Mouse (Mus musculus): ENCODE data around the gene Syde2.

Syde2 gene

DNA sequence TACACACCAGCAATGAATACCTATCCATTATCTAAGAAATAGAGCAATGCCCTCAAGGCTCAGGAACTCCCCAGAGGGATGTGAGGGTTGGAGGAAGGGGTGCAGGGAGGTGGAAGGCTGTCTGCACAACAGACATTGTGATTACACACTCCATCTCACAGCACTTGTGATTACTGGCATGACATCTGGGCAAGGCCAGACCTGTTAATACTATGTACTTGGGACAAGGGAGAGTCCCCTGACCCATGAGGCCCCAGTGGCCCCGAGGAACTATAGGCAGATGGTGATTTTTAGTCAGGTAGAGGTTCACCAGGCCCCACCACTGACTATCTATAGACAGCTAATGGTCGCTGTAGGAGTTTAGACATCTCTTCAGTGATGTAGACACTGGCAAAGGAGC, 66.2 kb downstream of the Syde2 start:
- no peak for DNase-seq (ENCODE audit: low spot score)

DNA sequence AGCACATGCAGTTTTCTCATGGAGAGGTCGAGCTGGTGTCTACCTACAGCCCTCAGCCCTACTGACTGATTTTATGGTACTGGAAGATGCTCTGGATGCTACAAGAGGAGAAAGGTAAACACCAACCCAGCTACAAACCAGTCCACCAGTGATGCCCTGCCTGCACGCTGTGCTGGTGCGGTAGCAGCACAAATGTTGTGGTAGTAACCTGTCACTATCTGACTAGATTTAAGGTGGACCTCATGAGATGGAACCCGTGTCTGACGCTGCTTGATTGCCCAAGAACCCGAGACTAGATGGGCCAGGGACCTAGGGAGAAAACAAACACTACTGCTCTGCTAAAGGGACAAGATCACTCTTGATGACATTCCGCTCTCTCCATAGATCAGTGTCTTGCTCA, 69.5 kb downstream of the Syde2 start:
- no peak for DNase-seq (ENCODE audit: low spot score)

DNA sequence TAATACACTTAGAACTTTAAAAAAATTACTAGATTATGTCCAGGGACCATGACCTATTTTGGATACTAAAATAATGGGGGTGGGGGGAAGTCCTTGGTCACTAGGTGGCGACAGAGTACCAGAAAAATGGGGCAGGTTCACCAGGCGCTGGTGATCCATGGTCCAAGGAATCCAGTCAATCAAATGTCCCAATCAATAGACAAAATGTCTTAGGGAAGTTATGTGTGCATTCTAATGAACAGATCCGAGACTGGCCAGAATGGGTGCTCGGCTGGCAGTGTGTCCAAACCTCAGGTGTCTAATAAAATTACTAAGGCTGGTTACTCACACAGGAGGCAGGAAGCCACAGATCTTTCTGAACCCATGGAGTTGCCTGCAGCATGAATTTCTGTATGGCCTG, 70.6 kb downstream of the Syde2 start:
- DNase-seq (ENCODE audit: low spot score): no peak

DNA sequence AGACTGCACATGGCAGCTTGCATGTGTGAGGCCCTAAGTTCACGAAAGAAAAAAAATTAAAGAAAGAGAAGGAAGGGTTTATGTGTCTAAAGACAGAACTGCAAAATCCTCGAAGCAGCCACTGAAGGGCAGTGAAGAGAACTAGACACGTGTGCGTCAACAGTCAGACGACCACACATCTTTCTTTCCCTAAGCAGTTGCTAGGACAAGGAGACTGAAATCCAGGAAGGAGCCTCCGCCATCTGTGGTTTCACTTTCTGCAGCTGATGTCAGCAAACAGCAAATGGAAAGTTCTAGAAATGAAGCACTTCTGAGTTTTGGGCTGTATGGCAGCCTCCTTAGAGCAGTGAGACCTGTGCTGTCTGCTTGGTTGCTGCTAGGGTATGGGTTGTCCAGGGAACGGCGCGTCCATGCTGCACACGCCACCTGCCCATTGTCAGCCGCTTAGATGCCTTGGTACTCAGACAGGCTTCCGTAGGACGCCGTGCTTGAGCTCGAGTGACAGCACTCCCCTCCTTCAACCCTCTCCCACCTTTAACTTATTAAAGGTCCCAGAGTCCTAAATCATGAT, 71.8 kb downstream of the Syde2 start:
- DNase-seq (ENCODE audit: low spot score): no peak

DNA sequence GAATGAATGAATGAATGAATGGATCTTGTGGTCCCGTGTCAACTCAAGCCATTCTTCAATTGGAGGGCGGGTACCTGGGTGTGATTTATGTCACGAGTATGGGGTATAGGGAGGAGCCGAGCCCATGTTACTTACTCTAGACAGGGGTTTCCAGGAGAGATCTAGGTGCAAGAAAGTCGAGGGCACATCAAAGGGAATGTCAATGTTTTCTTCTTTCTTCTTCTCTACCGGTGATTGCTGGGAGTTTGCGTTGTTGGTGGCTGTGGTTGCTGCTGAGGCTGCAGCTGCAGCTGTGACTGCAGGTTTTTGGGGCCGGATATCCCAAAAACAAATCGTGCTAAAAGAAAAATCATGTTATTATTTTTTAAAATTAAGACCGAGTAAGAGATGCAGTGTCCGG, 75.5 kb downstream of the Syde2 start:
- no peak for DNase-seq (ENCODE audit: low spot score)

- DNase-seq (ENCODE audit: low spot score): no peak
Observed at GRCm38 (mm10) chr3:146069276-146069675, 81.6 kb downstream of the Syde2 start.
